Mouse (Mus musculus) embryonic facial prominence, embryonic 13.5 days (tissue): ENCODE measurements around the gene Phgr1. TPM values are rescaled to one million over a fixed set of nuclear protein-coding genes. Genes with fewer than 3 reads are reported as not detected.

Experiments used
- ATAC-seq: fragments of 200-750 bp; cut with Nextera tagmentation; 2 replicates; pipeline ENCODE4 v1.8.0; 2017; ENCODE audit warnings: low read depth; ENCODE audit not compliant: insufficient number of reproducible peaks, insufficient read depth, low FRiP score, low TSS enrichment
- H3K27ac ChIP-seq: fragments of 300-500 bp; sonication (generic); 2 replicates; pipeline ENCODE4 v1.5.1; 2015; ENCODE audit warnings: moderate library complexity, mild to moderate bottlenecking, inconsistent platforms
- H3K27me3 ChIP-seq: fragments of 300-500 bp; sonication (generic); 2 replicates; pipeline ENCODE4 v1.6.1; 2015; ENCODE audit warnings: mild to moderate bottlenecking, inconsistent platforms
- H3K36me3 ChIP-seq: fragments of 300-500 bp; sonication (generic); 2 replicates; pipeline ENCODE4 v1.6.1; 2015; ENCODE audit warnings: mild to moderate bottlenecking, inconsistent platforms
- H3K4me1 ChIP-seq: fragments of 300-500 bp; sonication (generic); 2 replicates; pipeline ENCODE4 v1.6.1; 2015; ENCODE audit warnings: inconsistent platforms
- H3K4me2 ChIP-seq: fragments of 300-500 bp; sonication (generic); 2 replicates; pipeline ENCODE4 v1.6.1; 2015; ENCODE audit warnings: moderate library complexity, mild to moderate bottlenecking, inconsistent platforms
- H3K4me3 ChIP-seq: fragments of 300-500 bp; sonication (generic); 2 replicates; pipeline ENCODE4 v1.5.1; 2015; ENCODE audit warnings: mild to moderate bottlenecking, inconsistent platforms
- H3K9ac ChIP-seq: fragments of 300-500 bp; sonication (generic); 2 replicates; pipeline ENCODE4 v1.6.1; 2015; ENCODE audit warnings: mild to moderate bottlenecking, inconsistent platforms
- H3K9me3 ChIP-seq: fragments of 300-500 bp; sonication (generic); 2 replicates; pipeline ENCODE4 v1.6.1; 2016; ENCODE audit warnings: inconsistent platforms
- whole genome bisulfite sequencing: fragments of 180-500 bp; shearing (Covaris S2); methylation state at CpG from one replicate; pipeline ENCODE4 v1.1.7; 2015; ENCODE audit warnings: mixed read lengths; 5-methylcytosine and 5-hydroxymethylcytosine counted together
- polyA plus RNA-seq: library from polyadenylated mRNA; unstranded; fragments of >200 nt; fragmentation: Nextera tagmentation; extraction: Ambion mirVana; gene quantifications from 2 replicates; pipeline ENCODE4 v1.2.1, GENCODE M21; 2015

Phgr1 gene
- polyA plus RNA-seq, 1 experiment from 2014 or later, result not detected

- WGBS, result 44% methylated on average over 5 of the region's 5 CpGs
These were observed 10.5 kb downstream of the Phgr1 start for GRCm38 (mm10) chr2:118783093-118783492.

GRCm38 (mm10) chr2:118783663-118784062 lies 11.1 kb downstream of the Phgr1 start:
- Histone ChIP-seq H3K4me1 (peaks cover 13% of the 10 kb centered on the region), H3K9ac (no peak overlapping the region), H3K4me2 (no peak overlapping the region), H3K9me3 (no peaks in the 10 kb centered on the region), H3K27me3 (peaks cover 20% of the 10 kb centered on the region), H3K4me3 (no peak overlapping the region), H3K27ac (no peak overlapping the region), H3K36me3 (no peaks in the 10 kb centered on the region)
- ATAC-seq, result no peak
- WGBS, result 90% methylated on average over 7 of the region's 7 CpGs

More at GRCm38 (mm10) chr2:118783093-118783492, 10.5 kb downstream of the Phgr1 start:
- Histone ChIP-seq H3K36me3 (no peaks in the 10 kb centered on the region), H3K9ac (peak overlapping the region; percentile 11; the same call in 1 of the 2 replicates), H3K4me3 (no peak overlapping the region), H3K4me1 (peaks cover 13% of the 10 kb centered on the region), H3K9me3 (no peaks in the 10 kb centered on the region), H3K27ac (no peak overlapping the region), H3K4me2 (no peak overlapping the region), H3K27me3 (peaks cover 20% of the 10 kb centered on the region)
- ATAC-seq, result no peak

GRCm38 (mm10) chr2:118786525-118786924 lies 14.0 kb downstream of the Phgr1 start:
- no peak overlapping the region for H3K9ac ChIP-seq
- H3K4me2 ChIP-seq, result no peak overlapping the region
- 88% methylated on average over 5 of the region's 5 CpGs for whole genome bisulfite sequencing
- H3K4me1 ChIP-seq, result peaks cover 7% of the 10 kb centered on the region; the same call in 1 of the 2 replicates
- H3K27me3 ChIP-seq, result peaks cover 24% of the 10 kb centered on the region
- no peak overlapping the region for H3K27ac ChIP-seq
- no peak for ATAC-seq
- no peaks in the 10 kb centered on the region for H3K9me3 ChIP-seq
- H3K4me3 ChIP-seq, result no peak overlapping the region
- no peaks in the 10 kb centered on the region for H3K36me3 ChIP-seq

- ATAC-seq, result no peak
- peaks cover 7% of the 10 kb centered on the region; the same call in 1 of the 2 replicates for H3K4me1 ChIP-seq
- 88% methylated on average over 11 of the region's 11 CpGs for WGBS
- no peak overlapping the region for H3K4me2 ChIP-seq
- H3K27ac ChIP-seq, result no peak overlapping the region
- H3K9ac ChIP-seq, result no peak overlapping the region
- H3K36me3 ChIP-seq, result no peaks in the 10 kb centered on the region
- H3K4me3 ChIP-seq, result no peak overlapping the region
- H3K27me3 ChIP-seq, result peaks cover 27% of the 10 kb centered on the region
- no peaks in the 10 kb centered on the region for H3K9me3 ChIP-seq
These were observed 16.9 kb downstream of the Phgr1 start for GRCm38 (mm10) chr2:118789501-118789900.

- peak overlapping the region; percentile 57 for H3K9ac ChIP-seq
- H3K36me3 ChIP-seq, result no peaks in the 10 kb centered on the region
- no peak overlapping the region for H3K27ac ChIP-seq
- peaks cover 7% of the 10 kb centered on the region; the same call in 1 of the 2 replicates for H3K4me1 ChIP-seq
- peak overlapping the region; percentile 45 for H3K4me2 ChIP-seq
- H3K4me3 ChIP-seq, result peak overlapping the region; percentile 16; the same call in 1 of the 2 replicates
- H3K9me3 ChIP-seq, result no peaks in the 10 kb centered on the region
- 54% methylated on average over 12 of the region's 12 CpGs for WGBS
- no peak for ATAC-seq
- peaks cover 25% of the 10 kb centered on the region for H3K27me3 ChIP-seq
These were observed 17.6 kb downstream of the Phgr1 start for GRCm38 (mm10) chr2:118790221-118790550.

GRCm38 (mm10) chr2:118790551-118791525 lies 18.3 kb downstream of the Phgr1 start:
- no peak overlapping the region for H3K27ac ChIP-seq
- peaks cover 7% of the 10 kb centered on the region; the same call in 1 of the 2 replicates for H3K4me1 ChIP-seq
- peak overlapping the region; percentile 45 for H3K4me2 ChIP-seq
- H3K27me3 ChIP-seq, result peaks cover 25% of the 10 kb centered on the region
- peak overlapping the region; percentile 16; the same call in 1 of the 2 replicates for H3K4me3 ChIP-seq
- 24% methylated on average over 44 of the region's 44 CpGs for WGBS
- H3K36me3 ChIP-seq, result no peaks in the 10 kb centered on the region
- H3K9ac ChIP-seq, result peak overlapping the region; percentile 57
- ATAC-seq, result no peak
- H3K9me3 ChIP-seq, result no peaks in the 10 kb centered on the region

GRCm38 (mm10) chr2:118791591-118792258 lies 19.2 kb downstream of the Phgr1 start:
- 93% methylated on average over 26 of the region's 26 CpGs for WGBS
- Histone ChIP-seq H3K36me3 (no peaks in the 10 kb centered on the region), H3K4me2 (no peak overlapping the region)

GRCm38 (mm10) chr2:118792259-118792613 lies 19.7 kb downstream of the Phgr1 start:
- Histone ChIP-seq H3K9me3 (no peaks in the 10 kb centered on the region), H3K4me3 (no peak overlapping the region), H3K36me3 (no peaks in the 10 kb centered on the region), H3K27me3 (peaks cover 23% of the 10 kb centered on the region), H3K27ac (no peak overlapping the region), H3K4me2 (no peak overlapping the region), H3K9ac (no peak overlapping the region), H3K4me1 (peaks cover 7% of the 10 kb centered on the region; the same call in 1 of the 2 replicates)
- WGBS, result 66% methylated on average over 4 of the region's 4 CpGs
- ATAC-seq, result no peak

More at GRCm38 (mm10) chr2:118791591-118792258, 19.2 kb downstream of the Phgr1 start:
- Histone ChIP-seq H3K4me1 (peaks cover 7% of the 10 kb centered on the region; the same call in 1 of the 2 replicates), H3K27me3 (peaks cover 22% of the 10 kb centered on the region), H3K9ac (no peak overlapping the region), H3K4me3 (no peak overlapping the region), H3K27ac (no peak overlapping the region), H3K9me3 (no peaks in the 10 kb centered on the region)
- ATAC-seq, result no peak

- no peak for ATAC-seq
- Histone ChIP-seq H3K9me3 (0 out of 2 replicates have a peak, but pooled peaks cover 6% of the 10 kb centered on the region), H3K4me2 (no peak overlapping the region), H3K4me3 (no peak overlapping the region), H3K27me3 (peaks cover 23% of the 10 kb centered on the region), H3K27ac (no peak overlapping the region), H3K9ac (no peak overlapping the region), H3K36me3 (no peaks in the 10 kb centered on the region), H3K4me1 (peaks cover 7% of the 10 kb centered on the region; the same call in 1 of the 2 replicates)
- 85% methylated on average over 4 of the region's 4 CpGs for WGBS
These were observed 21.1 kb downstream of the Phgr1 start for GRCm38 (mm10) chr2:118793636-118794035.

GRCm38 (mm10) chr2:118802542-118803118 lies 30.1 kb downstream of the Phgr1 start:
- ATAC-seq, result no peak
- no peaks in the 10 kb centered on the region for H3K36me3 ChIP-seq
- no peaks in the 10 kb centered on the region for H3K27me3 ChIP-seq
- H3K9me3 ChIP-seq, result 0 out of 2 replicates have a peak, but pooled peaks cover 5% of the 10 kb centered on the region
- H3K27ac ChIP-seq, result no peak overlapping the region
- no peak overlapping the region for H3K4me2 ChIP-seq
- no peak overlapping the region for H3K4me3 ChIP-seq
- H3K4me1 ChIP-seq, result no peaks in the 10 kb centered on the region
- no peak overlapping the region for H3K9ac ChIP-seq
- WGBS, result 66% methylated on average over 4 of the region's 4 CpGs

- no peaks in the 10 kb centered on the region for H3K4me1 ChIP-seq
- no peaks in the 10 kb centered on the region for H3K27me3 ChIP-seq
- H3K9me3 ChIP-seq, result no peaks in the 10 kb centered on the region
- WGBS, result 75% methylated on average over 2 of the region's 2 CpGs
- no peak overlapping the region for H3K9ac ChIP-seq
- no peak overlapping the region for H3K4me3 ChIP-seq
- H3K27ac ChIP-seq, result no peak overlapping the region
- no peak for ATAC-seq
- no peaks in the 10 kb centered on the region for H3K36me3 ChIP-seq
- no peak overlapping the region for H3K4me2 ChIP-seq
These were observed 31.9 kb downstream of the Phgr1 start for GRCm38 (mm10) chr2:118804474-118804873.
